Mouse (Mus musculus) cortical plate, adult 2 months (tissue): ENCODE results near the gene Osbpl10. TPM values are rescaled to one million over a fixed set of nuclear protein-coding genes. Genes with fewer than 3 reads are reported as not detected.

Experiments used
- H3K27ac ChIP-seq: fragments of 200-500 bp; 2 replicates; pipeline ENCODE4 v1.5.1; 2012; ENCODE audit warnings: low read length, control low read depth, inconsistent platforms; ENCODE audit not compliant: insufficient read depth
- H3K4me1 ChIP-seq: fragments of 200-500 bp; 2 replicates; pipeline ENCODE4 v1.6.1; 2011; ENCODE audit warnings: low read length; ENCODE audit not compliant: control insufficient read depth, insufficient read depth
- H3K4me3 ChIP-seq: fragments of 200-500 bp; 2 replicates; pipeline ENCODE4 v1.5.1; 2011; ENCODE audit warnings: mild to moderate bottlenecking, low read length, control low read depth; ENCODE audit not compliant: insufficient read depth
- CTCF ChIP-seq: fragments of 200-500 bp; IDR thresholded peaks from 2 replicates; pipeline ENCODE4 v1.5.1; 2011; ENCODE audit warnings: mild to moderate bottlenecking, control low read depth, low read length; ENCODE audit not compliant: insufficient read depth; ENCODE audit errors: extremely low read depth
- POLR2A ChIP-seq: fragments of 200-500 bp; IDR thresholded peaks from 2 replicates; pipeline ENCODE4 v1.6.1; 2011; ENCODE audit warnings: mild to moderate bottlenecking, low read length, control low read depth; ENCODE audit not compliant: insufficient read depth; ENCODE audit errors: extremely low read depth
- polyA plus RNA-seq: library from polyadenylated mRNA; depleted of rRNA; stranded (reverse); fragments of >200 nt; gene quantifications from 2 replicates; pipeline ENCODE4 v1.2.3, GENCODE M21; 2012

The Osbpl10 gene
- polyA plus RNA-seq, 1 experiment = 21.1 TPM

GRCm38 (mm10) chr9:115137858-115138257, 159.5 kb downstream of the Osbpl10 start:
- H3K27ac ChIP-seq = no peak overlapping the region
- H3K4me1 ChIP-seq = peaks cover 4% of the 10 kb centered on the region
- H3K4me3 ChIP-seq = no peak overlapping the region
- TF ChIP-seq CTCF (no peak), POLR2A (no peak)

DNA sequence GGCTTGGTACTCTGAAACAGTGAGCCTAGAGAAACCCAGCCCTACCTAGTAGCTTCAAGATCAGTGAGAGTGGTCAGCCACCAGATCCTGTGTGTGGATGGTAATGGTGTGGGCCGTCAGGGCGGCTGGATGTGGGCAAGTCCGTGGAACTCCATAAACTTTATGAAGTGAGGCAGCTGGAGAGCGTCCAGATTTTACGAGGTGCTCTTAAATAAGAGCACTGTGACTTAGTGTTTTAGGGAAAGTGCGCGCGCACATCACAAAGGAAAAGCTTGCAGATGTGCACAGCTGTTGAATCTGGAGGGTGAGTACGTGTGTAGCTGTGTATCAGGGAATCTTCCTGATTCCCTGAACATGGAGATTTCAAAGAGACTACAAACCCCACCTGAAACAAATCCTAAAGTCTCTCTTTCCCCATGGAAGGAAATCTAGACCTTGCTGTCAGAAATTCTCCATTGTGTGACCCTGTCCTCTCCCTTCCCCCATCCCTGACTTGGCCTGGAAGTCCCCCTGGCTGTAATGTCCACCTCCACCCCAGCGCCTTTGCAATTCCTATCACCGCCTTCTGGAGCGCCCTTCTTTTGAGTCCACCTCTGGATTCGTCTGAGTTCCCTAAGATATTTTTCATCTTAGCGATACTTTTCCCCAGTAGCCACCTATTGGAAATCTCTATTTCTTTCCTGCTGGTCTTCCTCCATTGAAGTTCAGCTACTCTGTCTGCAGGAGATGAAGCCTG, 161.4 kb downstream of the Osbpl10 start:
- Histone ChIP-seq H3K4me3 (no peak overlapping the region), H3K4me1 (peaks cover 4% of the 10 kb centered on the region), H3K27ac (no peak overlapping the region)
- TF ChIP-seq POLR2A (no peak), CTCF (no peak)

DNA sequence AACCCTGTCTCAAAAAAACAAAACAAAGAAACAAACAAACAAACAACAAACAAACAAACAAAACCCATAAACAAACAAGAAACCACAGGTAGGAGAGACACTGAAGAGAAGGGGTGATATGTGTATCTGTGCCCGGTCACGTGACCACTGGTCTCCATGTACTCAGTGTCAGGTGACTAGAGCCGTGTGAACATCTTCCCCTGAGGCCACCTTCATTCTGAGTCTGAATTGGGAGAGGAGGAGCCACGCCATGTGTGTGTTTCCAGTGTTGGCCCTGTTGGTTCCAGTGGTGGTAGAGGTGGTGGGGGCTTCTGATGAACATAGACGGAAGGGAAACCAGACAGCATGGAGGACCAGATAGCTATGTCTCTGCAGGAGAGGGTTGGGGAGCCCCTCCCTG, 168.8 kb downstream of the Osbpl10 start:
- Histone ChIP-seq H3K4me3 (no peak overlapping the region), H3K4me1 (peaks cover 1% of the 10 kb centered on the region; the same call in 1 of the 2 replicates), H3K27ac (no peak overlapping the region)
- TF ChIP-seq CTCF (no peak), POLR2A (no peak)

DNA sequence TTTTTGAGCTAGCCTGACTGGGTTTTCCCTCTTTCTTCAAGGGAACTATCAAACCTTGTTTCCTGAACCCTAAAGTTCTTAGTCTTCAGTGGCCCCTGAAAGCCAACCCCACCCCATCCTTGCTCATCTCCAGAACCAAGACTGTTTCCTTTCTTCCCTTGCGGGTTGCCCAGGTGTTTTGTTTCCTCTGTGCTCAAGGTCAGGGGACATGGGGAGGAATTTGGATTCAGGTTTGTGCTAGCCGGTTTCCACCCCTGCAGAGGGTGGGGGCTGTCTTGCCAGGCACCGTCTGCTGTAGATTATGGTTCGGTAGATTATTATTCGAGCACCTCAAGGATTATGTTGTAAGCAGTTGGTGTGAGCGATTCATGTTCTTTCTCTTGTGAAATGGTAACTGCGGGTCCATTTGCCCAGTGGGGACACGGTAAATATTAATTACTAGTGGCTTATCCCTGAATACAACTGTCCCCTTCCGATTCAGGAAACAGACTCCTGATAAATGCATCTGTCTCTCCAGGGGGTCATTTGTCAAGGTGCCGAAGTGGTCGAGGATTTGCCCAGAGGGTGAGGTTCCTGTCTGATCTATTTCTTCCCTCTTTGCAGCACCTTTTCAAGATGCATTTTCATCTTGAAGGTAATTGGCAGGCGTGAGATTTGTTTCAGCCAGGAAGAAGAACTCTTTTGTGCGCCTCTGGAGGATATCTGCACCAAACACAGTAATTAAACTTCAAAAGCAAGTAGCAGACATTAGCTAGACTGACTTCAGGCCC, 169.4 kb downstream of the Osbpl10 start:
- H3K27ac ChIP-seq = no peak overlapping the region
- TF ChIP-seq POLR2A (no peak), CTCF (no peak)
- H3K4me3 ChIP-seq = no peak overlapping the region
- H3K4me1 ChIP-seq = peaks cover 1% of the 10 kb centered on the region; the same call in 1 of the 2 replicates

DNA sequence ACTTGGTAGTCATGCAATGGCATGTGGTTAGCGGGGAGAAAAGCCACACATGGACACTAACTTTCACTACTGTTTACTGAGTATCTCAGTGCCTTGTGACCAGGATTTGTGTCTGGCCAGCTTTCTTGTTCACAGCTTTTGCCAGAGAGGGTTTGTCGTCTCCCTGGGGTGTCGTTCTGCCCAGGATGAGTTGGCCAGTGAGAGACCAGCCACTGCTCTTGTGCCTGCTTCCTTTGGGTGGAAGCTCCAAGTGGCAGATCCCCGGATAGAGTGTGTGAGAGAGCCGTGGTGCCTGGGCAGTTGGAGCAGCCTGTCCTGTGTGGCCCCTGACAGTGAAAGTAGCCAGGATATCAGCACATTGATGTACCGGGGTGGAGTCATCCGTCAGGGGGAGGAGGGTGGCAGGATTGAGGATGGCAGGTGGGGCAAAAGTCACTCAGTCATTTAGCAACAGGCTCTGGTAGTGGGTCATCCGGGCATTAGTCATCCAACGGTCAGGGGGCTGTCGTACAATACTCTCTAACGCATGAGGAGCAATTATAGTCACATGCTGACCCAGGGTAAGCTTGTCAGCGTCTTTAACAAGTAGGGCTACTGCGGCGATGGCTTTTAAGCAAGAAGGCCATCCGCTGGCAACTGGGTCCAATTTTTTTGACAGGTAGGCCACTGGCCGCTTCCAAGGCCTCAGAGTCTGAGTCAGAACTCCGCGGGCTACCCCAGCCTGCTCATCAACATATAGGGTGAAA, 170.8 kb downstream of the Osbpl10 start:
- Histone ChIP-seq H3K27ac (no peak overlapping the region), H3K4me3 (no peak overlapping the region), H3K4me1 (peaks cover 1% of the 10 kb centered on the region; the same call in 1 of the 2 replicates)
- TF ChIP-seq CTCF = no peak
- no peak for TF ChIP-seq POLR2A

- no peak for TF ChIP-seq CTCF
- no peak for TF ChIP-seq POLR2A
- peaks cover 2% of the 10 kb centered on the region; the same call in 1 of the 2 replicates for H3K4me1 ChIP-seq
- no peak overlapping the region for H3K4me3 ChIP-seq
- no peak overlapping the region for H3K27ac ChIP-seq
These were observed 183.2 kb downstream of the Osbpl10 start for GRCm38 (mm10) chr9:115161591-115161990.

DNA sequence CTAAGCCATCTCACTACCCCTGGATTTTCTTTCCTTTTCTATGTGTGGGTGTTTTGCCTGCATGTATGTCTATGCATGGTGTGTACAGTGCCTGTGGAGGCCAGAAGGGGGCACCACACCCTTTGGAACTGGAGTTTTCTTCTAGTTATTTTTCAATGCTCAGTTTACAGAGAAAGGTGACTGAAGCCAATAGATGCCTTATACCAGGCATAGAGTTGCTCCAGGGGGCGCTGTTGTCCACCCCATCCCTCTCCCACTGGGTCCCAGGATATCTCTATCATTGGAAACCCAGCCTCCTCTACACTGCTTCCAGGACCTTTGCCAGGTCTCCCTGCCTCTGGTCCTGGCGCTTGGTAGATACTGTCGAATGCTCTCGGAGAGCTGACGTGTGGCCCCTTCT, 184.7 kb downstream of the Osbpl10 start:
- TF ChIP-seq POLR2A (no peak), CTCF (peak; percentile 44)
- Histone ChIP-seq H3K4me3 (no peak overlapping the region), H3K27ac (no peak overlapping the region), H3K4me1 (peaks cover 2% of the 10 kb centered on the region; the same call in 1 of the 2 replicates)

DNA sequence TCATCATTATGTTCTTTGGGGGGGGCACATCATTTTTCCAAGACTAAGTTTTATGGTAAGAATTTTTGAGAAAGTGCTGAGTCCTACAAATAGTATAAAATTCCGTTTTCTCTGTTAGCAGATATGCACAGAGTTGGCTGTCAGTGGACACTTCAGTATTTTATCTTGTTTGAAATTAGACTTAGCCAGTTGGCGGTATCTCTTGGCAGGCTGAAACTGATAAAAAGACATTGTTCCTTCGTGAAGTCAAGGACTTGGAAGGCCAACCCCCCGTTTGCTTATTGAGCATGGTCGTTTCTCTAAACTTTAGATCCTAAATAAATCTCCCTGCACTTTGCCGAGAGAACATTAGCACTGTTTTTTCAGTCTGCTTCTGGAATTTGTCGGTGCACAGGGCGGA, 185.3 kb downstream of the Osbpl10 start:
- TF ChIP-seq CTCF (no peak), POLR2A (no peak)
- Histone ChIP-seq H3K4me3 (no peak overlapping the region), H3K27ac (no peak overlapping the region), H3K4me1 (peaks cover 2% of the 10 kb centered on the region; the same call in 1 of the 2 replicates)

DNA sequence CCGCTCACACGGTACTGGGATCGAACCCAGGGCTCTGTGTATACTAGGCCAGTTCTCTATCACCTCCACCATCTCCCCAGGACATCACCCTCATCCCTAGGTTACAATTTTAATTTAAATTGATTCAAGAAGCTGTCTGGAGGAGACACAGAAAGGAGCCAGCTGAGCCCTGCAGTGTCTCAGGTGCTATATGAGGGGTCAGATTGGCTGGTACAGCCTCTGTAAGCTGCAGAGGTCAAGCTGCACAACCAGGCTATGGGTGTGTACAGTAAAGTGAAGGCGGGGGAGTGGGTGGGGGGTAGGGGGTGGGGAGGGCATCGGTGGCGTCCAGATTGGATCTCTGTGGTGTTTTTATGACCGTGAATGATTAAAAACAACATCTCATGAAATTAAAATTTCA, 186.0 kb downstream of the Osbpl10 start:
- H3K27ac ChIP-seq = no peak overlapping the region
- H3K4me3 ChIP-seq = no peak overlapping the region
- H3K4me1 ChIP-seq = peaks cover 2% of the 10 kb centered on the region; the same call in 1 of the 2 replicates
- TF ChIP-seq CTCF (no peak), POLR2A (no peak)
